Mouse (Mus musculus) gastrocnemius, adult 2 months (tissue): ENCODE data around the gene Cldn3. TPM values are rescaled to one million over a fixed set of nuclear protein-coding genes. Genes with fewer than 3 reads are reported as not detected.
A peak's percentile ranks its signal among the peaks of the same experiment; 100 is the strongest.

ENCODE experiments used
- DNase-seq: peaks from one replicate; pipeline ENCODE4 v3.0.0; 2022
- H3K27ac ChIP-seq: fragments of 200-600 bp; 2 replicates; pipeline ENCODE4 v1.8.1; 2022; ENCODE audit warnings: mild to moderate bottlenecking
- H3K4me3 ChIP-seq: fragments of 200-600 bp; 2 replicates; pipeline ENCODE4 v1.8.1; 2022; ENCODE audit warnings: mild to moderate bottlenecking, moderate library complexity
- CTCF ChIP-seq: fragments of 200-600 bp; IDR thresholded peaks from 2 replicates; pipeline ENCODE4 v1.8.1; 2022; ENCODE audit warnings: antibody characterized with exemption, mild to moderate bottlenecking, moderate library complexity
- intact Hi-C: fragments of 180-260 bp; cut with DNase I; formaldehyde crosslinking; loops from one replicate; pipeline ENCODE4 v1.15.1; 2025
- total RNA-seq, 2 experiments: library from RNA; stranded (reverse); gene quantifications; 2 replicates each; pipeline ENCODE4 v1.2.3; 2021

Cldn3 gene
- total RNA-seq, 2 experiments from 2014 or later, result not detected

- DNase-seq, result no peak
- no peak overlapping the region for H3K4me3 ChIP-seq
- TF ChIP-seq CTCF, result no peak
- intact Hi-C loops, result no loop called here
- H3K27ac ChIP-seq, result no peak overlapping the region
Measured at GRCm38 (mm10) chr5:134973081-134973480, 12.9 kb upstream of the Cldn3 start.

- intact Hi-C loops, result no loop called here
- no peak for TF ChIP-seq CTCF
- Histone ChIP-seq H3K27ac (no peak overlapping the region), H3K4me3 (no peak overlapping the region)
- no peak for DNase-seq
Measured at GRCm38 (mm10) chr5:134973526-134973925, 12.5 kb upstream of the Cldn3 start.

- intact Hi-C loops, result no loop called here
- Histone ChIP-seq H3K4me3 (no peak overlapping the region), H3K27ac (no peak overlapping the region)
- DNase-seq, result no peak
- TF ChIP-seq CTCF, result no peak
Measured at GRCm38 (mm10) chr5:134974294-134974693, 11.7 kb upstream of the Cldn3 start.

GRCm38 (mm10) chr5:134974921-134975320 lies 11.1 kb upstream of the Cldn3 start:
- intact Hi-C loops, result no loop called here
- DNase-seq, result no peak
- H3K27ac ChIP-seq, result no peak overlapping the region
- H3K4me3 ChIP-seq, result no peak overlapping the region
- TF ChIP-seq CTCF, result no peak

- intact Hi-C loops, result no loop called here
- no peak for TF ChIP-seq CTCF
- no peak overlapping the region for H3K27ac ChIP-seq
- H3K4me3 ChIP-seq, result no peak overlapping the region
- DNase-seq, result no peak
Measured at GRCm38 (mm10) chr5:134976164-134976563, 9.8 kb upstream of the Cldn3 start.

- no peak overlapping the region for H3K4me3 ChIP-seq
- no peak for TF ChIP-seq CTCF
- DNase-seq, result no peak
- intact Hi-C loops, result no loop called here
- no peak overlapping the region for H3K27ac ChIP-seq
Measured at GRCm38 (mm10) chr5:134976577-134977250, 9.3 kb upstream of the Cldn3 start.

- DNase-seq, result no peak
- intact Hi-C loops, result no loop called here
- TF ChIP-seq CTCF, result no peak
Measured at GRCm38 (mm10) chr5:134977837-134978236, 8.2 kb upstream of the Cldn3 start.

GRCm38 (mm10) chr5:134981149-134981548 lies 4.9 kb upstream of the Cldn3 start:
- intact Hi-C loops, result no loop called here
- TF ChIP-seq CTCF, result no peak
- H3K4me3 ChIP-seq, result no peak overlapping the region
- DNase-seq, result no peak
- no peak overlapping the region for H3K27ac ChIP-seq

More at GRCm38 (mm10) chr5:134977837-134978236, 8.2 kb upstream of the Cldn3 start:
- Histone ChIP-seq H3K27ac (no peak overlapping the region), H3K4me3 (no peak overlapping the region)

- TF ChIP-seq CTCF, result no peak
- intact Hi-C loops, result no loop called here
- DNase-seq, result no peak
- Histone ChIP-seq H3K27ac (no peak overlapping the region), H3K4me3 (no peak overlapping the region)
Measured at GRCm38 (mm10) chr5:134983111-134983510, 2.9 kb upstream of the Cldn3 start.

- Histone ChIP-seq H3K4me3 (no peak overlapping the region), H3K27ac (no peak overlapping the region)
- intact Hi-C loops, result no loop called here
- DNase-seq, result no peak
- no peak for TF ChIP-seq CTCF
Measured at GRCm38 (mm10) chr5:134983771-134984170, 2.2 kb upstream of the Cldn3 start.

- TF ChIP-seq CTCF, result no peak
- DNase-seq, result no peak
- no peak overlapping the region for H3K27ac ChIP-seq
- H3K4me3 ChIP-seq, result peak overlapping the region; percentile 59
- intact Hi-C loops, result no loop called here
Measured at GRCm38 (mm10) chr5:134986298-134987268, 569 bp downstream of the Cldn3 start.

GRCm38 (mm10) chr5:134989166-134989565 lies 3.2 kb downstream of the Cldn3 start:
- TF ChIP-seq CTCF, result no peak
- Histone ChIP-seq H3K4me3 (no peak overlapping the region), H3K27ac (no peak overlapping the region)
- DNase-seq, result no peak
- intact Hi-C loops, result no loop called here

- Histone ChIP-seq H3K27ac (no peak overlapping the region), H3K4me3 (no peak overlapping the region)
- no peak for TF ChIP-seq CTCF
- intact Hi-C loops, result no loop called here
- DNase-seq, result no peak
Measured at GRCm38 (mm10) chr5:134989741-134990140, 3.7 kb downstream of the Cldn3 start.
